Mouse (Mus musculus) E14TG2a.4 (cell line): ENCODE measurements around the gene Synm.

Experiments
- CTCF ChIP-seq: conservative IDR thresholded peaks from 2 replicates; pipeline ENCODE4 v1.5.1; 2014; ENCODE audit warnings: low read length
- NANOG ChIP-seq: IDR thresholded peaks from 2 replicates; pipeline ENCODE4 v1.6.1; 2014; ENCODE audit warnings: borderline replicate concordance, low read length, mixed read lengths
- POU5F1 ChIP-seq: IDR thresholded peaks from 2 replicates; pipeline ENCODE4 v1.6.1; 2014; ENCODE audit warnings: low read length, borderline replicate concordance

- TF ChIP-seq CTCF (no peak), POU5F1 (no peak), NANOG (no peak)
These were observed 33.9 kb upstream of the Synm start for GRCm38 (mm10) chr7:67793449-67793848.
